Mouse (Mus musculus): ENCODE results near the gene Dnah3. TPM values are rescaled to one million over a fixed set of nuclear protein-coding genes. Genes with fewer than 3 reads are reported as not detected.

The Dnah3 gene
- total RNA-seq, 2 experiments from 2014 or later: 0.05 to 0.13 TPM

- DNase-seq: no peak
Observed at GRCm38 (mm10) chr7:119873050-119873449, 222.0 kb downstream of the Dnah3 start.

Other genes with a start within 250 kb of the Dnah3 start
- 1 to 10 TPM; 8.5 to 8.9 TPM for gene Lyrm1, start 199.4 kb downstream of the Dnah3 start, total RNA-seq (2021)
- gene Dcun1d3, start 199.0 kb downstream of the Dnah3 start, total RNA-seq (2021): 10 to 100 TPM; 17.6 to 18.8 TPM
- gene Tmem159, start 7.1 kb upstream of the Dnah3 start, total RNA-seq (2021): 1 to 10 TPM; 7.4 TPM
- gene Zp2, start 50.0 kb upstream of the Dnah3 start, total RNA-seq (2021): under 1 TPM in 1 of 2 experiments, not detected in 1; 0.51 TPM
- gene Anks4b, start 78.6 kb upstream of the Dnah3 start, total RNA-seq (2021): under 1 TPM in 1 of 2 experiments, not detected in 1; 0.10 TPM
- 1 to 10 TPM; 4.2 to 5.5 TPM for gene Crym, start 106.8 kb upstream of the Dnah3 start, total RNA-seq (2021)
- not detected for gene Abca14, start 108.7 kb upstream of the Dnah3 start, total RNA-seq (2021)
- gene Abca15, start 233.4 kb upstream of the Dnah3 start, total RNA-seq (2021): not detected